Mouse (Mus musculus) small intestine, adult 2 months (tissue): ENCODE results near the gene Uox. TPM values are rescaled to one million over a fixed set of nuclear protein-coding genes. Genes with fewer than 3 reads are reported as not detected.

Experiments used
- H3K27ac ChIP-seq: fragments of 200-500 bp; 2 replicates; pipeline ENCODE4 v1.5.1; 2012; ENCODE audit warnings: low read depth, low read length, control low read depth, inconsistent platforms; ENCODE audit not compliant: insufficient read depth
- H3K27me3 ChIP-seq: fragments of 200-500 bp; 2 replicates; pipeline ENCODE4 v1.6.1; 2012; ENCODE audit warnings: mild to moderate bottlenecking, moderate library complexity, low read length, inconsistent platforms; ENCODE audit not compliant: control insufficient read depth, insufficient read depth
- H3K36me3 ChIP-seq: fragments of 200-500 bp; 2 replicates; pipeline ENCODE4 v1.6.1; 2012; ENCODE audit warnings: mild to moderate bottlenecking, low read length, control low read depth, inconsistent platforms; ENCODE audit not compliant: control insufficient read depth, insufficient read depth
- H3K4me1 ChIP-seq: fragments of 200-500 bp; 2 replicates; pipeline ENCODE4 v1.6.1; 2012; ENCODE audit warnings: low read length, inconsistent platforms, mixed read lengths; ENCODE audit not compliant: control insufficient read depth, insufficient read depth, insufficient read length
- H3K4me3 ChIP-seq: fragments of 200-500 bp; 2 replicates; pipeline ENCODE4 v1.5.1; 2012; ENCODE audit warnings: low read depth, mild to moderate bottlenecking, control low read depth, inconsistent platforms, low read length, moderate library complexity
- CTCF ChIP-seq: fragments of 200-500 bp; IDR thresholded peaks from 2 replicates; pipeline ENCODE4 v1.5.1; 2012; ENCODE audit warnings: low read depth, mild to moderate bottlenecking, control low read depth, inconsistent platforms, low read length, moderate library complexity, mixed read lengths; ENCODE audit not compliant: insufficient replicate concordance, insufficient read length; ENCODE audit errors: extremely low read depth
- POLR2A ChIP-seq: fragments of 200-500 bp; IDR thresholded peaks from 2 replicates; pipeline ENCODE4 v1.6.1; 2012; ENCODE audit warnings: low read depth, mild to moderate bottlenecking, control low read depth, inconsistent platforms, low read length, moderate library complexity
- WGBS: fragments of 180-500 bp; shearing (Covaris S2); methylation state at CpG from one replicate; pipeline ENCODE4 v1.1.7; 2018; 5-methylcytosine and 5-hydroxymethylcytosine counted together
- polyA plus RNA-seq: library from polyadenylated mRNA; depleted of rRNA; stranded (reverse); fragments of >200 nt; gene quantifications from 2 replicates; pipeline ENCODE4 v1.2.3, GENCODE M21; 2012

Gene Uox
- polyA plus RNA-seq, 1 experiment = 0.11 TPM

DNA sequence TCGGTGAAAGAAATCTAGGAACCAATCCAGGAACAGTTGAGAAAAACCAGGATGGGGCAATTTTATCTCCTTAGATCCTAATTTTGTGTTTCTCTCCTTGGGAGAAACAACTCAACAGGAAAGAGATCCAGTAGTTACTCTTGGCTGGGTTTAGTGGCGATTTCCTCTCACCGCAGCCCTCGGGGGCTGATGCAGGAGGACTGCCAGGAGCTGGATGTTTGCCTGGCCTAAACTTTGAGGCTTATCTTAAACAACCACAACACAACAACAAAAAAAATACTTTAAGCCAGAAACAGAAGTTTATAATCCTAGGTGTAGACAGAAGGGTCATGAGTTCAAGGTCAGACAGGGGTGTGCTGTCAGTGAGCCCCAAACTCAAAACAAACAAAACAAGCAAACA is 41.6 kb downstream of the Uox start:
- H3K36me3 ChIP-seq = no peaks in the 10 kb centered on the region
- no peak overlapping the region for H3K4me3 ChIP-seq
- TF ChIP-seq CTCF = no peak
- no peak for TF ChIP-seq POLR2A
- H3K27me3 ChIP-seq = no peaks in the 10 kb centered on the region
- 79% methylated on average over 4 of the region's 4 CpGs for WGBS
- no peaks in the 10 kb centered on the region for H3K4me1 ChIP-seq
- H3K27ac ChIP-seq = no peak overlapping the region

DNA sequence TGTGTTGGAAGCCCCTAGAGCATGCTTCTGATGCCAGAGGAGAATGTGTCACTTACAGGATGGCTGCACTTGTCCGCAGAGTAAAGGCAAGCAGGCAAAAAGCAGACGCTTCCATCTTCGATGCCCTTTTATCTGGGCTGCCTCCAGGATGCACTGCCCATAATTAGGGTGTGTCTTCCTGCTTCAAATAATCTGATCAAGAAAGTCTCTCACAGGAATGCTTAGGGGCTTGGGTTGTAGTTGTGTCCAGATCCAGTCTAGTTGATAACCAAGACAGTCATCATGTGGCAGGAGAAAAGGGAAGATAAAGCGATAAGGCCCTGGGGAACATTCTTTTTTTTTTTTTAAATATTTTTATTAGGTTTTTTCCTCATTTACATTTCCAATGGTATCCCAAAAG is 45.3 kb downstream of the Uox start, which contains the start of gene Dnase2b:
Gene Dnase2b, minus strand, starts transcription at position 101 of the 400 bp plus-strand sequence.
- TF ChIP-seq POLR2A = no peak
- no peak for TF ChIP-seq CTCF
- 86% methylated on average over 4 of the region's 4 CpGs for WGBS
- H3K4me1 ChIP-seq = no peaks in the 10 kb centered on the region
- no peaks in the 10 kb centered on the region for H3K27me3 ChIP-seq
- H3K4me3 ChIP-seq = no peak within 1 kb of the TSS
- H3K36me3 ChIP-seq = no peaks in the 10 kb centered on the region
- H3K27ac ChIP-seq = no peak within 1 kb of the TSS

DNA sequence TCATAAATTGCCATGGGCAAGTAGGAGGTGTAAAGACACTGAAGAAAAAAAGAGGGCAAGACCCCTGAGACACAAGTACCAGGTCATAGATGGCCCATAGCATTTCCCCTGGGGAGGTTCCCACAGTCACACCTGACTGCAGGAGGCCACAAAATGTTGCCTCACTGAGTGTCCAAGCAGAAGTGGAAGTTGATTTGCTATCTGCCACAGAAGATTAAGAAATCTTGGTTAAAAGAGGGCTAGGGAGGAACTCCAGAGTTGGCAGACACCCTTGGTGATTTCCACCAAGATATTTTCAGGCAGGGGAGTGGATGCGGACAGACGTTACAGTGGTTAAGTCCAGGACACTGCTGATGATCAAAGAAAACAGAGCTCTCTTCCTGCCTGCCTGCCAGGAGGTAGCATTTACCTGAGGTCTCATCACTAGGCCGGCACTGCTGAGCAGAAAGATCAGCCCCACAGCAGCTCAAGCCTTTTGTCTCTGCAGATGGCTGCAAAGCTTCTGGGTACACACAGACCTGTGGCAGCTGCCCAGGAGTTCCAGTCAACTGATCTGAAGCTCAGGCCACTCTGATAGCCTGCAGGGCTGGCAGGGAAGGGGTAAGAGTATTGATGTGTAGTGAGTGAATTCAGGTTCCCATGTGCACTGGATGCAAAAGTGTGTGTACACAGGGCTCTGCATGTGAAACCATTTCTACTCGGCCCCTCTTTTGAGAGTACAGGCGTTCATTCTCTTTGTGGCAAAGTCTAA is 46.5 kb downstream of the Uox start:
- 68% methylated on average over 5 of the region's 5 CpGs for WGBS
- H3K4me3 ChIP-seq = no peak overlapping the region
- no peak overlapping the region for H3K27ac ChIP-seq
- no peaks in the 10 kb centered on the region for H3K4me1 ChIP-seq
- no peaks in the 10 kb centered on the region for H3K27me3 ChIP-seq
- no peaks in the 10 kb centered on the region for H3K36me3 ChIP-seq
- TF ChIP-seq CTCF (no peak), POLR2A (no peak)

DNA sequence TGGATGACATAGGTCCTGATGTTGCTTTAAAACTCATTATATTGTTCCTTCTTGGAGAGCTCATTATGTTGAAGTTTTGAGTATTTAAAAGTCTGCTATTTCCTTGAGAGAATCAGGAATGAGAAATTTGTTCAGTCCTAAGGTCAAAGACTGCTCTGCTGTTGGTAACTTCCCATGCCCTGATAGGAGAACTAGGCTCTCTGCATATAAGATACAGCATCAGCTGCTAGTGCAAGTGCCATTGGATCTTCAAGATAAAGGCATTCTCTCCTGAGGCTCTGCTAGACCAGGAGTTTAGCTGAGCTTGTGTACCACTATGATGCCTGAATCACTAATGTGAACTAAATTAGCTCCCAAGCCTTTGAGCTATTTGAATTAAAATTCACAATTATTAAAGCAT is 47.7 kb downstream of the Uox start:
- TF ChIP-seq POLR2A (no peak), CTCF (no peak)
- Histone ChIP-seq H3K27me3 (no peaks in the 10 kb centered on the region), H3K4me3 (no peak overlapping the region), H3K4me1 (no peaks in the 10 kb centered on the region), H3K36me3 (no peaks in the 10 kb centered on the region), H3K27ac (no peak overlapping the region)

DNA sequence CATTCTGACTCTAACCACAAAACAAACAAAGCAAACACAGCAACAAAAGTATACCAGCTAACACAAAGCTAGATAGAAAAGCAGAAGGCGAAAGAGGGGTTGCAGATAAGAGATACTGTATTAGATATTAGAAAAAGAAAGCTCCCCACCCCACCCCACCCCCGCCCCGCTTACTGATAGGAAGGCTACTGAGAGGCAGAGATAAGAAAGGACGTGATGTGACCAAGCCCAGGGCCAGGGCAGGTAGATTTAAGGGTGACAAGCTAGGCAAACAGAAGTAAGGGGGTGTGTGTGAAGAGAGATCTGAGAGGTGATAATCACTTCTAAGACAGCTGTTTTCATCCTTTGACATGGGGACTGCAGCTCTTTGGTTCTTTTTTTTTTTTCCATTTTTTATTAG is 48.1 kb downstream of the Uox start:
- Histone ChIP-seq H3K4me1 (no peaks in the 10 kb centered on the region), H3K27ac (no peak overlapping the region), H3K27me3 (no peaks in the 10 kb centered on the region), H3K36me3 (no peaks in the 10 kb centered on the region), H3K4me3 (no peak overlapping the region)
- TF ChIP-seq POLR2A = no peak
- TF ChIP-seq CTCF = no peak
- WGBS = 33% methylated on average over 4 of the region's 4 CpGs

DNA sequence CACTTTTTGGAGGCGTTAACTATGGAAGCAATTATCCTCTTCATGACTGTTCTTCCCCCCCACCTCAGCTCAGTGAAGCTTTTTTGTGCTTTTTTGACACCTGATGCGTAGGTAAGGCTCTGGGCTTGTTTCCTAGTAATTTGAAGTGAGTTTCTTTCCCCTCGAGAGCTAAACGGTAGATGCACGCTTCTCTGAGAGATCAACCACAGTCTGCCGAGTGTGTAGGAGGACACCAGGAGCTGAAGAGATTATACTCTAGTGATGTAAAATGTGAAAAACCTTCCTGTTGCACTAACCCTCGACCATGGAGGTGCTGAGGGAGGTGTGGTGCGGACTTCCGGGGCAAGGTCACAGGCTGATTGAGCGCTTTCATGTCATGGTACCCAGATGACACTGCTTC is 49.9 kb downstream of the Uox start:
- no peak overlapping the region for H3K4me3 ChIP-seq
- H3K27ac ChIP-seq = no peak overlapping the region
- no peaks in the 10 kb centered on the region for H3K36me3 ChIP-seq
- 85% methylated on average over 10 of the region's 10 CpGs for WGBS
- H3K4me1 ChIP-seq = no peaks in the 10 kb centered on the region
- no peak for TF ChIP-seq POLR2A
- TF ChIP-seq CTCF = no peak
- H3K27me3 ChIP-seq = no peaks in the 10 kb centered on the region

DNA sequence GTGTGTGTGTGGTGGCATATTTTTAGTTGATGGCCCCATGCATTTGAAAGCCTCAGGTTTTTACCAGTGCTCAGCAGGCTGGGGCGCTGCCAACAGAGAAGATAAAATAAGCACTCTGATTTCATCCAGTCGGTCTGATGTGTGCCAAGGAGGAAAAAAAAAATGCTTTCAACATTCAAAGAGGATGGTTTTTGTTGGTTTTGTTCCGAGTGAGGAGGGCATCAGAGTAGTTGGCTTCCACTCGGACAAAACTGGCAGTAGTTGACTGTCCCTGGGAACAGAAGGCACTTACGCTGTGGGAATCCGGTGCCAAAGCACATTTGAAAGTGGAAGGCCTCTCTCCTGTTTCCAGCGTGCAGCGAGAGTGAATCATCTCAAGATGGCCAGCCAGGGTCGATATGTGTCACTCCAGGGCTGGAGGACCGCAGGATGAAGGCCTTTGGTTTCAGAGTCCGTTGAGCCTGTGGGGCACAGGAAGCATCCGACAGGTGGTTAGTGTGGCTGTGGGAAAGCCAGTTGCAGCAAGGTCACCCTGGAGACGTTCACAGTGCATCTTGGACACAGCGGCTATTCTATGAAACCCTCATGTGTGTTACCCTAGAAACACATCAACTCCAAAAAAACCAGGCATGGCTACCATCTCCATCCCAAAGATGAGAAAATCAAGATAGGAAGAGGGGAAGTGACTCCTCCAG is 50.5 kb downstream of the Uox start:
- H3K4me3 ChIP-seq = no peak overlapping the region
- no peaks in the 10 kb centered on the region for H3K36me3 ChIP-seq
- H3K27me3 ChIP-seq = no peaks in the 10 kb centered on the region
- WGBS = 78% methylated on average over 14 of the region's 14 CpGs
- H3K27ac ChIP-seq = no peak overlapping the region
- TF ChIP-seq POLR2A (no peak), CTCF (no peak)
- H3K4me1 ChIP-seq = no peaks in the 10 kb centered on the region
